Mouse (Mus musculus) erythroblast, embryonic 14.5 days (primary cell): ENCODE measurements at regions not wholly inside any gene's neighbourhood (a gene's known extent, or its start where the extent isn't known, plus 50 kb on each side); places are given as distances from the start of the nearest gene placed in this dataset.

Source experiments
- H3K27me3 ChIP-seq: 2 replicates; pipeline ENCODE4 v1.6.1; 2012; ENCODE audit warnings: inconsistent platforms; ENCODE audit not compliant: control insufficient read depth
- H3K36me3 ChIP-seq: 2 replicates; pipeline ENCODE4 v1.6.1; 2012; ENCODE audit warnings: mild to moderate bottlenecking, inconsistent platforms; ENCODE audit not compliant: control insufficient read depth
- H3K4me1 ChIP-seq: 2 replicates; pipeline ENCODE4 v1.6.1; 2012; ENCODE audit warnings: inconsistent platforms; ENCODE audit not compliant: control insufficient read depth
- H3K4me3 ChIP-seq: replicated peaks from 2 replicates; pipeline ENCODE3; 2012; ENCODE audit warnings: moderate library complexity, mild to moderate bottlenecking, inconsistent platforms
- H3K9me3 ChIP-seq: 2 replicates; pipeline ENCODE4 v1.6.1; 2012; ENCODE audit warnings: low read length, inconsistent platforms, mixed read lengths; ENCODE audit not compliant: control insufficient read depth
- GATA1 ChIP-seq: IDR thresholded peaks from 2 replicates; pipeline ENCODE4 v1.6.1; 2012; ENCODE audit warnings: low read length, inconsistent platforms, mixed read lengths
- TAL1 ChIP-seq: IDR thresholded peaks from 3 replicates; pipeline ENCODE4 v1.6.1; 2012; ENCODE audit warnings: low read length, inconsistent platforms, mixed read lengths

GRCm38 (mm10) chr1:137372236-137372635 is 412.0 kb upstream of the Nr5a2 start:
- H3K36me3 ChIP-seq: no peaks in the 10 kb centered on the region
- TF ChIP-seq GATA1: no peak
- TF ChIP-seq TAL1: no peak
- peaks cover 2% of the 10 kb centered on the region; the same call in 1 of the 2 replicates for H3K9me3 ChIP-seq
- no peak overlapping the region for H3K4me3 ChIP-seq
- H3K27me3 ChIP-seq: no peaks in the 10 kb centered on the region
- H3K4me1 ChIP-seq: no peaks in the 10 kb centered on the region

DNA sequence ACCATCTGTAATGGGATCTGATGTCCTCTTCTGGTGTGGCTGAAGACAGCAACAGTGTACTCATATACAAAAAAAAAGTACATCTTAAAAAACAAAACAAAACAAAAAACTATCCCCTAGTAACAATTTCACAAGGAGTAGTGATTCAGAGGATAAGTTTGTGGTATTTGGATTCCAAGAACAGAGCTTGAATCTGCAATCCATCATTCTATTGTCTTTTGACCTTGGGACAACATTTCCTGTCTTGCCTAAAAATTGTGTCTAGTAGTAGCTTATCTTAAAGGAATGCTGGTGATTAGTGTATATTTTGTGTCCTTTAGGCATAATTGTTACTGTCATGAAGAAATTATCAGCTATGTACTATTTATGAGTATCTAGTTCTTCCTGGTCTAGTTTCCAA is 404.1 kb upstream of the Nr5a2 start:
- Histone ChIP-seq H3K36me3 (no peaks in the 10 kb centered on the region), H3K9me3 (peaks cover 5% of the 10 kb centered on the region; the same call in 1 of the 2 replicates), H3K4me3 (no peak overlapping the region), H3K27me3 (no peaks in the 10 kb centered on the region), H3K4me1 (no peaks in the 10 kb centered on the region)
- TF ChIP-seq GATA1: no peak
- TF ChIP-seq TAL1: no peak

DNA sequence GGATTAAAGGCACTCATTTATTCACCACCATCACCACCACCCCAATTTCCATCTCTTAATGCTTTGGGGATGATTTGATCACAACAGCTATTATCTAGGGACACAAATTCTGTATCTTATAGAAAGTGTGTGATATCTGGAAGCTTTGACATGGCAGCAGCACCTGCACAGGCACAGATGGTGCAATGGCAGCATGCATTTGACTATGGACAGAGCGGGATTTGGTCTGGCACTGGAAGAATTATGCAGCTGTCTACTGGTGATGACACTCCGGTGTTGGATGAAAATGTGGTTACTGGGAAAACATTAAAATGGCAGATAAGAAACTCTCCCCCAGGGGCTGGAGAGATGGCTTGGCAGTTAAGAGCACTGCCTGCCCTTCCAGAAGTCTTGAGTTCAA is 403.7 kb upstream of the Nr5a2 start:
- no peak for TF ChIP-seq GATA1
- TF ChIP-seq TAL1: no peak
- no peaks in the 10 kb centered on the region for H3K27me3 ChIP-seq
- no peaks in the 10 kb centered on the region for H3K4me1 ChIP-seq
- no peaks in the 10 kb centered on the region for H3K36me3 ChIP-seq
- no peak overlapping the region for H3K4me3 ChIP-seq
- H3K9me3 ChIP-seq: peaks cover 5% of the 10 kb centered on the region; the same call in 1 of the 2 replicates

- Histone ChIP-seq H3K27me3 (no peaks in the 10 kb centered on the region), H3K36me3 (no peaks in the 10 kb centered on the region), H3K4me3 (no peak overlapping the region), H3K4me1 (no peaks in the 10 kb centered on the region), H3K9me3 (peaks cover 5% of the 10 kb centered on the region; the same call in 1 of the 2 replicates)
- TF ChIP-seq GATA1 (no peak), TAL1 (no peak)
Measured at GRCm38 (mm10) chr1:137363561-137363960, 403.3 kb upstream of the Nr5a2 start.

DNA sequence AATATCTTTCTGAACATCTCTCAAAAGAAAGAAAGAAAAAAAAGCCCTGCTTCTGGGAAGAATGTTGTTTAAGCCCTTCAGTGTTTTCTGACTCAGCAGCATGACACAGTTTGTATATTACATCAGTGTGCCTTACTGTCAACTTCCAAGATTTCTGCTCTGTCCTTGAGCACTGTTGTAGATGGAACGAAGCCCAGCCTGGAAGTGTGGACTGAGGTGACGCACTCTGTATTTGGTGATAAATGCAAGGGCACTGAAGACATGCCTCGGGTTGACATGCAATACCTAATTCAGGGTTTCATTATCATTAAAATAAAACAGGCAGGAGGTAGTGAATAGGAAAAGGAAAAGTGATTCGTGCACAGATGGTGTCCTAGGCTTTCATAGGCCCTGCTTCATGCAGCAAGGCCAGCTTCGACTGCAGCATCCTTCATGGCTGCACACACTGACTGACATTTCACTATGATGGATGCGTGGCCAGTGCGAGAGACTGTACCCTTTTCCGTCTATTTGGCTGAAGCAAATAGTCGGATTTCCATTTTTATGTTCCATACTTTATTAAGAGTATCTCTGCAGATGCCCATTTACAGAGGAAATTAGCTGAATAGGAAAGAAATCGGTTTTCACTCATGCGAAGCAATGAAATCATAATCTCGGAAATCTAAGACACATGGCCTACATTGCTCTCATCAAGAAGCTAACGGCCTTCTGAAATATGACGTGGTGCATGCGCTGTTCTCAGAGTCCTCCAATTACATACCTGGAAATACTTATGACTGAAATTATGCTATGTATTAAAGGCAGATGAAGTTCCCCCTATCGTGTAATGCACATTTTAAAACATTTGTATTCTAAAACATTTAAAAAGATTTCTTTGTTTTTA is 400.7 kb upstream of the Nr5a2 start:
- no peaks in the 10 kb centered on the region for H3K27me3 ChIP-seq
- peaks cover 5% of the 10 kb centered on the region; the same call in 1 of the 2 replicates for H3K9me3 ChIP-seq
- H3K4me1 ChIP-seq: no peaks in the 10 kb centered on the region
- H3K36me3 ChIP-seq: no peaks in the 10 kb centered on the region
- H3K4me3 ChIP-seq: no peak overlapping the region
- TF ChIP-seq GATA1 (no peak), TAL1 (no peak)

- Histone ChIP-seq H3K4me3 (no peak overlapping the region), H3K9me3 (peaks cover 3% of the 10 kb centered on the region; the same call in 1 of the 2 replicates), H3K27me3 (no peaks in the 10 kb centered on the region), H3K4me1 (no peaks in the 10 kb centered on the region), H3K36me3 (no peaks in the 10 kb centered on the region)
- TF ChIP-seq GATA1: no peak
- no peak for TF ChIP-seq TAL1
Measured at GRCm38 (mm10) chr1:137355941-137356512, 395.8 kb upstream of the Nr5a2 start.

DNA sequence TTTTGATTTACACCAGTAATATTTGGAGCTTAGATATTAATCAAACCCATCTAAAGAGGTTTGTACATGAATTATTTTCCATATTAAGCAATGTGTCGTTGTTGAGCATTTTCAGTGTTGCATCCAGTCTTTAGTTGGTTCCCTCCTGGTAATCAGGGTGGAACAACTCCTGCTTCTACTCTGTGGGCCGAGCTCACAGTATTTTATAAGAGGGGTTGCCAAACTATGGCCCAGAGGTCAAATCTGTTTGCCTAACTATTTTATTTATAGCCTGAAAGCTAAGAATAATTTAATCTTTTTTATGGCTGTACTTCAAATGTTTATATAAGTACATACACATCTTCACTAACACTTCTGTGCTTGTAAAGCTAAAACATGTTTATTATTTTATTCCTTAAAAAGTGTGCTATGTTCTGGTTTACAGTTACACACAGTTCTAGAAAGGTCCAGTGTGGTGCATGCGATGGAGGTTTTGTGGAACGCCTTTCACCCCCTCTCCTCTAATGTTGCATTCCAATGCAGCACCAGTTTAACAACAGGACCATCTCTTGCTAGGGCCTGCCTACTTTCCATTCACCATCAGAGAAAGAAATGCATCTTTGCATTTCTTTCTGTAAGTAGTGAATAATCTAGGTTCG is 392.3 kb upstream of the Nr5a2 start:
- no peaks in the 10 kb centered on the region for H3K9me3 ChIP-seq
- no peaks in the 10 kb centered on the region for H3K27me3 ChIP-seq
- TF ChIP-seq GATA1 (no peak), TAL1 (no peak)
- H3K4me1 ChIP-seq: no peaks in the 10 kb centered on the region
- no peaks in the 10 kb centered on the region for H3K36me3 ChIP-seq
- H3K4me3 ChIP-seq: no peak overlapping the region

DNA sequence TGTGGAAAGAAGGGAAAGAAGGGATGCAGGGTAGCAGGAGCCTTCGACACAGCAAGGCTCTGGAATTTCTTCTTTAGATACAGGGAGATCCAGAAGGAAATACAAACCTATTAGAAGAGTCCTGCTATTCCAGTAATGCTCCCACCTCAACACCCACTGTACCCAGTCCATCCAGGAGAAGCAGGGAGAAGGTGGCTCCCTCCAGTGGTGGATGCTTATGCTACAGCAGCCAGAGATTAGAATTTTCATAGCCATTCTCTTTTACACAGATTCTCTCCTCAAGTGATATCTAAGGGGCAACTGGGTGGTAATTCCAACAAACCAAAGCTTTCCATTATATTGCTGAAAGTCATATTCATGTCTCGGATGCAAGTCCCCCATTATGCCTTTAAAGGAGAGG is 373.9 kb upstream of the Nr5a2 start:
- H3K4me1 ChIP-seq: no peaks in the 10 kb centered on the region
- no peak overlapping the region for H3K4me3 ChIP-seq
- no peaks in the 10 kb centered on the region for H3K36me3 ChIP-seq
- H3K9me3 ChIP-seq: no peaks in the 10 kb centered on the region
- H3K27me3 ChIP-seq: no peaks in the 10 kb centered on the region
- no peak for TF ChIP-seq GATA1
- no peak for TF ChIP-seq TAL1
